12 mouse cellular contexts compared by ENCODE assay signal in genomic region chr14:118080606-118081005, GRCm38 (mm10). TPM values are rescaled to one million over a fixed set of nuclear protein-coding genes. Genes with fewer than 3 reads are reported as not detected.
A peak's percentile ranks its signal among the peaks of the same experiment; 100 is the strongest.
DNase-seq lines count a peak whose midpoint lies in the region; ATAC-seq lines count a peak whose summit lies in the region.
"Had no signal": no experiment of that assay in that cellular context is flagged by ENCODE, and none has a peak within 500 bp of the region (broad histone marks: within the 10 kb centered on the region; RNA-seq: fewer than 3 reads in every experiment).

No protein-coding gene starts in this region.

- no peak overlapping the region for H3K4me3 ChIP-seq in heart, embryonic 11.5 days (ENCODE audit: low read depth, low read length)
- no peak overlapping the region for H3K4me3 ChIP-seq in embryonic facial prominence, embryonic 10.5 days
- no peak overlapping the region for H3K4me3 ChIP-seq in neural tube, embryonic 13.5 days
- H3K4me3 ChIP-seq: gastrocnemius, adult 2 months; liver, embryonic 13.5 days had no signal

- no peak overlapping the region for H3K9ac ChIP-seq in heart, embryonic 11.5 days (ENCODE audit: low read depth, low read length)
- H3K9ac ChIP-seq in neural tube, embryonic 13.5 days: no peak overlapping the region
- H3K9ac ChIP-seq: liver, embryonic 13.5 days had no signal

- DNase-seq in heart, adult 18-20 months: no peak
- DNase-seq in kidney, postnatal 4 days: peak; percentile 27 to 50
- no peak for DNase-seq in kidney, postnatal 10 days
- peak; percentile 25 for DNase-seq in embryonic facial prominence, embryonic 10.5 days (ENCODE audit: low spot score)
- no peak for DNase-seq in cerebellum, postnatal 10 days
- DNase-seq: cerebellum, adult 9-11 months; gastrocnemius, adult 2 months; liver, embryonic 13.5 days; thymus, postnatal 36 days had no signal

- no peaks in the 10 kb centered on the region for H3K36me3 ChIP-seq in heart, embryonic 11.5 days (ENCODE audit: control insufficient read depth, insufficient read depth, low read length)
- H3K36me3 ChIP-seq in embryonic facial prominence, embryonic 10.5 days (replicated peaks): no peaks in the 10 kb centered on the region
- no peaks in the 10 kb centered on the region for H3K36me3 ChIP-seq in neural tube, embryonic 13.5 days
- H3K36me3 ChIP-seq: liver, embryonic 13.5 days had no signal

- WGBS in heart, embryonic 11.5 days (ENCODE audit: insufficient replicate concordance): 40% methylated on average over 11 of the region's 11 CpGs
- 43% methylated on average over 11 of the region's 11 CpGs for WGBS in embryonic facial prominence, embryonic 10.5 days
- WGBS in neural tube, embryonic 13.5 days: 19% methylated on average over 11 of the region's 11 CpGs

- ATAC-seq in heart, embryonic 11.5 days (replicated peaks; ENCODE audit: insufficient number of reproducible peaks, low FRiP score, low TSS enrichment): no peak
- ATAC-seq in neural tube, embryonic 13.5 days (ENCODE audit: low read depth): no peak
- ATAC-seq: inflammation-experienced regulatory T-cells, adult 6 months had no signal

- no peaks in the 10 kb centered on the region for H3K4me1 ChIP-seq in heart, embryonic 11.5 days (ENCODE audit: control insufficient read depth, insufficient read depth, low read length)
- peaks cover 9% of the 10 kb centered on the region; the same call in 1 of the 2 replicates for H3K4me1 ChIP-seq in embryonic facial prominence, embryonic 10.5 days
- peaks cover 12% of the 10 kb centered on the region; the same call in 1 of the 2 replicates for H3K4me1 ChIP-seq in neural tube, embryonic 13.5 days (replicated peaks)
- H3K4me1 ChIP-seq: liver, embryonic 13.5 days had no signal

- H3K9me3 ChIP-seq in heart, embryonic 11.5 days (replicated peaks; ENCODE audit: control insufficient read depth, low read length): no peaks in the 10 kb centered on the region
- no peaks in the 10 kb centered on the region for H3K9me3 ChIP-seq in embryonic facial prominence, embryonic 10.5 days
- H3K9me3 ChIP-seq in neural tube, embryonic 13.5 days: no peaks in the 10 kb centered on the region
- H3K9me3 ChIP-seq: liver, embryonic 13.5 days had no signal

- no peaks in the 10 kb centered on the region for H3K27me3 ChIP-seq in heart, embryonic 11.5 days (ENCODE audit: control insufficient read depth, insufficient read depth, low read length)
- peaks cover 22% of the 10 kb centered on the region; the same call in 1 of the 2 replicates for H3K27me3 ChIP-seq in embryonic facial prominence, embryonic 10.5 days (replicated peaks; ENCODE audit: low read depth, poor library complexity, severe bottlenecking)
- no peaks in the 10 kb centered on the region for H3K27me3 ChIP-seq in neural tube, embryonic 13.5 days
- H3K27me3 ChIP-seq: liver, embryonic 13.5 days had no signal

- H3K27ac ChIP-seq in heart, embryonic 11.5 days (ENCODE audit: low read depth, low read length): no peak overlapping the region
- H3K27ac ChIP-seq in embryonic facial prominence, embryonic 10.5 days (replicated peaks): no peak overlapping the region
- H3K27ac ChIP-seq in neural tube, embryonic 13.5 days (replicated peaks): no peak overlapping the region
- H3K27ac ChIP-seq: gastrocnemius, adult 2 months; liver, embryonic 13.5 days had no signal

- H3K4me2 ChIP-seq in heart, embryonic 11.5 days: peak overlapping the region; percentile 25; the same call in 1 of the 2 replicates
- H3K4me2 ChIP-seq in neural tube, embryonic 13.5 days: 0 out of 2 replicates have a peak overlapping the region, but pooled peaks have one; percentile 6
- H3K4me2 ChIP-seq: liver, embryonic 13.5 days had no signal

RNA-seq across cellular contexts. Expression of gene Dct, which starts 28.6 kb away (rescaled TPM):
- 0.73 and 1.2 TPM in 2 replicates for polyA plus RNA-seq in heart, embryonic 11.5 days (2014; fragmentation: Nextera tagmentation; extraction: Ambion mirVana)
- 1 to 10 TPM; 3.2 to 6.0 TPM for total RNA-seq in heart, adult 18-20 months (2021)
- polyA plus RNA-seq in embryonic facial prominence, embryonic 10.5 days (2016; fragmentation: Nextera tagmentation; extraction: Ambion mirVana): 4.3 and 5.7 TPM in 2 replicates
- 0.50 and 1.2 TPM in 2 replicates for polyA plus RNA-seq in neural tube, embryonic 13.5 days (2015; fragmentation: Nextera tagmentation; extraction: Ambion mirVana)

RNA-seq across cellular contexts. Expression of gene Tgds, which starts 51.9 kb away (rescaled TPM):
- 35.9 and 37.8 TPM in 2 replicates for polyA plus RNA-seq in heart, embryonic 11.5 days (2014; fragmentation: Nextera tagmentation; extraction: Ambion mirVana)
- total RNA-seq in heart, adult 18-20 months (2021): 10 to 100 TPM in 1 of 2 experiments, 1 to 10 TPM in 1; 8.4 to 10.5 TPM
- polyA plus RNA-seq in embryonic facial prominence, embryonic 10.5 days (2016; fragmentation: Nextera tagmentation; extraction: Ambion mirVana): 32.3 and 32.8 TPM in 2 replicates
- 20.2 and 24.5 TPM in 2 replicates for polyA plus RNA-seq in neural tube, embryonic 13.5 days (2015; fragmentation: Nextera tagmentation; extraction: Ambion mirVana)

RNA-seq across cellular contexts. Expression of gene Gpr180, which starts 56.4 kb away (rescaled TPM):
- 37.5 and 44.1 TPM in 2 replicates for polyA plus RNA-seq in heart, embryonic 11.5 days (2014; fragmentation: Nextera tagmentation; extraction: Ambion mirVana)
- total RNA-seq in heart, adult 18-20 months (2021): 10 to 100 TPM; 19.7 to 20.0 TPM
- polyA plus RNA-seq in embryonic facial prominence, embryonic 10.5 days (2016; fragmentation: Nextera tagmentation; extraction: Ambion mirVana): 40.9 and 44.6 TPM in 2 replicates
- 41.8 and 42.0 TPM in 2 replicates for polyA plus RNA-seq in neural tube, embryonic 13.5 days (2015; fragmentation: Nextera tagmentation; extraction: Ambion mirVana)

Comparison
In these comparisons a context has a peak if more than half of its experiments do, and no peak if none do; other contexts are left out.
1. DNase-seq: peak in kidney, postnatal 4 days (2 of 2) and embryonic facial prominence, embryonic 10.5 days (single experiment); none in heart, adult 18-20 months (0 of 2), kidney, postnatal 10 days (single experiment) and cerebellum, postnatal 10 days (0 of 2).